16 mouse cellular contexts compared by ENCODE assay signal in genomic region chr1:189608640-189609039, GRCm38 (mm10).
DNase-seq lines count a peak whose midpoint lies in the region; ATAC-seq and TF ChIP-seq lines count a peak whose summit lies in the region.
"Had no signal": no experiment of that assay in that cellular context is flagged by ENCODE, and none has a peak within 500 bp of the region (broad histone marks: within the 10 kb centered on the region; RNA-seq: fewer than 3 reads in every experiment).

No protein-coding gene starts in this region.

- no peak overlapping the region for H3K4me3 ChIP-seq in embryonic facial prominence, embryonic 11.5 days (ENCODE audit: low read depth, low read length)
- H3K4me3 ChIP-seq in thymus, adult 2 months (ENCODE audit: control insufficient read depth, insufficient read depth, low read length), result no peak overlapping the region
- H3K4me3 ChIP-seq in intestine, embryonic 16.5 days (ENCODE audit: low read length), result no peak overlapping the region
- no peak overlapping the region for H3K4me3 ChIP-seq in hindbrain, embryonic 14.5 days (replicated peaks; ENCODE audit: low read length)
- H3K4me3 ChIP-seq: hindbrain, embryonic 13.5 days; limb, embryonic 15.5 days had no signal

- no peak for TF ChIP-seq CTCF in thymus, adult 2 months (IDR thresholded peaks at IDR 0.05; ENCODE audit: borderline replicate concordance, control insufficient read depth, extremely low read depth, insufficient read depth, low read length, poor library complexity)

- no peaks in the 10 kb centered on the region for H3K4me1 ChIP-seq in embryonic facial prominence, embryonic 11.5 days (ENCODE audit: control insufficient read depth, insufficient read depth, low read length)
- H3K4me1 ChIP-seq in thymus, adult 2 months (replicated peaks; ENCODE audit: control insufficient read depth, insufficient read depth, low read length), result peaks cover 17% of the 10 kb centered on the region
- no peaks in the 10 kb centered on the region for H3K4me1 ChIP-seq in intestine, embryonic 16.5 days (ENCODE audit: control insufficient read depth, insufficient read depth, low read length)
- no peaks in the 10 kb centered on the region for H3K4me1 ChIP-seq in hindbrain, embryonic 14.5 days (replicated peaks; ENCODE audit: control insufficient read depth, insufficient read depth, low read length)
- H3K4me1 ChIP-seq: hindbrain, embryonic 13.5 days; limb, embryonic 15.5 days had no signal

- no peaks in the 10 kb centered on the region for H3K9me3 ChIP-seq in embryonic facial prominence, embryonic 11.5 days (replicated peaks; ENCODE audit: control insufficient read depth, low read length)
- H3K9me3 ChIP-seq in intestine, embryonic 16.5 days (ENCODE audit: control insufficient read depth, low read length), result no peaks in the 10 kb centered on the region
- no peaks in the 10 kb centered on the region for H3K9me3 ChIP-seq in hindbrain, embryonic 14.5 days (ENCODE audit: control insufficient read depth, low read length)
- H3K9me3 ChIP-seq: hindbrain, embryonic 13.5 days; limb, embryonic 15.5 days had no signal

- no peak for ATAC-seq in embryonic facial prominence, embryonic 11.5 days (replicated peaks; ENCODE audit: insufficient number of reproducible peaks, low FRiP score, low TSS enrichment, low read depth)
- no peak for ATAC-seq in intestine, embryonic 16.5 days
- ATAC-seq in hindbrain, embryonic 14.5 days (ENCODE audit: low FRiP score), result no peak

- peak; percentile 22 for DNase-seq in embryo, embryonic 11 days
- DNase-seq in embryo, embryonic 10.5 days (ENCODE audit: low spot score), result no peak
- peak; percentile 63 to 70 for DNase-seq in B cell, adult 2 months
- peak; percentile 34 for DNase-seq in embryonic facial prominence, embryonic 11.5 days (ENCODE audit: low spot score)
- DNase-seq in thymus, adult 2 months, result peak; percentile 76
- DNase-seq in hindbrain, embryonic 14.5 days (ENCODE audit: low spot score), result no peak
- DNase-seq in left cerebral cortex, adult 18-20 months (ENCODE audit: low spot score in 2 of 2), result no peak
- DNase-seq: adrenal gland, adult 2 months; cerebellum, adult 2 months; kidney, adult 9 months; lung, embryonic 14.5 days; right cerebral cortex, postnatal 14 days had no signal

- H3K36me3 ChIP-seq in embryonic facial prominence, embryonic 11.5 days (replicated peaks; ENCODE audit: control insufficient read depth, insufficient read depth, low read depth, low read length), result no peaks in the 10 kb centered on the region
- H3K36me3 ChIP-seq in thymus, adult 2 months (ENCODE audit: control insufficient read depth, insufficient read depth, low read length), result no peaks in the 10 kb centered on the region
- no peaks in the 10 kb centered on the region for H3K36me3 ChIP-seq in intestine, embryonic 16.5 days (ENCODE audit: control insufficient read depth, insufficient read depth, low read length)
- no peaks in the 10 kb centered on the region for H3K36me3 ChIP-seq in hindbrain, embryonic 14.5 days (replicated peaks; ENCODE audit: control insufficient read depth, insufficient read depth)
- H3K36me3 ChIP-seq: hindbrain, embryonic 13.5 days; limb, embryonic 15.5 days had no signal

- TF ChIP-seq POLR2A in thymus, adult 2 months (IDR thresholded peaks at IDR 0.05; ENCODE audit: control insufficient read depth, extremely low read depth, insufficient read depth, low read length, poor library complexity), result no peak

- no peak overlapping the region for H3K4me2 ChIP-seq in embryonic facial prominence, embryonic 11.5 days (ENCODE audit: low read depth, low read length)
- no peak overlapping the region for H3K4me2 ChIP-seq in intestine, embryonic 16.5 days (ENCODE audit: low read depth, low read length)
- no peak overlapping the region for H3K4me2 ChIP-seq in hindbrain, embryonic 14.5 days (replicated peaks)
- H3K4me2 ChIP-seq: hindbrain, embryonic 13.5 days; limb, embryonic 15.5 days; lung, embryonic 14.5 days had no signal

- H3K27me3 ChIP-seq in embryonic facial prominence, embryonic 11.5 days (ENCODE audit: control insufficient read depth, insufficient read depth, low read length), result no peaks in the 10 kb centered on the region
- no peaks in the 10 kb centered on the region for H3K27me3 ChIP-seq in thymus, adult 2 months (ENCODE audit: control insufficient read depth, insufficient read depth, low read length)
- no peaks in the 10 kb centered on the region for H3K27me3 ChIP-seq in intestine, embryonic 16.5 days (replicated peaks; ENCODE audit: control insufficient read depth, insufficient read depth, low read length)
- H3K27me3 ChIP-seq in hindbrain, embryonic 14.5 days (ENCODE audit: control insufficient read depth, insufficient read depth, low read length), result no peaks in the 10 kb centered on the region
- H3K27me3 ChIP-seq: hindbrain, embryonic 13.5 days; limb, embryonic 15.5 days had no signal

- 19% methylated on average over 5 of the region's 5 CpGs for WGBS in embryonic facial prominence, embryonic 11.5 days
- under 1% methylated on average over 5 of the region's 5 CpGs for WGBS in thymus, adult 2 months
- WGBS in intestine, embryonic 16.5 days, result 27% methylated on average over 5 of the region's 5 CpGs
- 44% methylated on average over 5 of the region's 5 CpGs for WGBS in hindbrain, embryonic 14.5 days

- no peak overlapping the region for H3K27ac ChIP-seq in embryonic facial prominence, embryonic 11.5 days (replicated peaks; ENCODE audit: low read depth, low read length)
- H3K27ac ChIP-seq in thymus, adult 2 months (ENCODE audit: control insufficient read depth, insufficient read depth, low read length), result peak overlapping the region; percentile 9; the same call in 1 of the 2 replicates
- no peak overlapping the region for H3K27ac ChIP-seq in intestine, embryonic 16.5 days (ENCODE audit: low read length)
- H3K27ac ChIP-seq in hindbrain, embryonic 14.5 days, result no peak overlapping the region
- H3K27ac ChIP-seq: hindbrain, embryonic 13.5 days; limb, embryonic 15.5 days; stomach, postnatal 0 days had no signal

- no peak overlapping the region for H3K9ac ChIP-seq in embryonic facial prominence, embryonic 11.5 days (replicated peaks; ENCODE audit: low read length)
- H3K9ac ChIP-seq in intestine, embryonic 16.5 days (ENCODE audit: low read depth, low read length), result no peak overlapping the region
- H3K9ac ChIP-seq in hindbrain, embryonic 14.5 days, result no peak overlapping the region
- H3K9ac ChIP-seq: hindbrain, embryonic 13.5 days; limb, embryonic 15.5 days; lung, embryonic 14.5 days had no signal

Comparison
In these comparisons a context has a peak if more than half of its experiments do, and no peak if none do; other contexts are left out.
1. DNase-seq: peak in embryo, embryonic 11 days (single experiment), B cell, adult 2 months (2 of 2), embryonic facial prominence, embryonic 11.5 days (single experiment) and thymus, adult 2 months (single experiment); none in embryo, embryonic 10.5 days (single experiment), hindbrain, embryonic 14.5 days (single experiment) and left cerebral cortex, adult 18-20 months (0 of 2).